Mouse (Mus musculus): ENCODE data around the gene Phf24.
A peak's percentile ranks its signal among the peaks of the same experiment; 100 is the strongest.
"Not testable (repeated sequence)": the region's sequence is repeated elsewhere in the genome, so short reads cannot be mapped to it uniquely, and the experiment has no call there.

Phf24 gene

DNA sequence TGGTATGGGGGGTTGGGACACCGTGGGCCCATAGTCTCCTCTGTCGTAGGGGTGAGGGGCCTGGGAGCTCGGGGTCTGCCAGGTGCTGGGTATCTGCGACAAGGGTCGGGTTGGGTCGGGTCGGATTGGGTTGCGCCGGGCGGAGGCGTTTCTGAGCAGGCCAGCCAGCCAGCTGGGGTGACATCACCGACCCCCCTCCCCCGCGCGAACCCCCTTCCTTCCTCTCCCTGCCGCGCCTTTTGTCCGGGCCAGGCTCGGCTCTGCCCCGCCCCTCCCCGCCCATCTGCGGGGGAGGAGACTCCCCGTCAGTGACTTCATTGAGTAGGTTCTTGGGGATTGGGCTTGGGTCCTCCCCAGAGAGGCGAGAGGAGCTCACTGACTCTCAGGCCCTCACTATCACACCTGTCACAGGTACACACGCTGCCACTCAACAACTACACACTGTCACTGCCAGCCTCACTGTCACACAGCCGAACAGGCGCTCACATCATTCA lies 33.7 kb downstream of the Phf24 start:
- peak; percentile 42 to 75 for DNase-seq (ENCODE audit: low read depth in 1 of 2, low spot score in 2 of 2)

DNA sequence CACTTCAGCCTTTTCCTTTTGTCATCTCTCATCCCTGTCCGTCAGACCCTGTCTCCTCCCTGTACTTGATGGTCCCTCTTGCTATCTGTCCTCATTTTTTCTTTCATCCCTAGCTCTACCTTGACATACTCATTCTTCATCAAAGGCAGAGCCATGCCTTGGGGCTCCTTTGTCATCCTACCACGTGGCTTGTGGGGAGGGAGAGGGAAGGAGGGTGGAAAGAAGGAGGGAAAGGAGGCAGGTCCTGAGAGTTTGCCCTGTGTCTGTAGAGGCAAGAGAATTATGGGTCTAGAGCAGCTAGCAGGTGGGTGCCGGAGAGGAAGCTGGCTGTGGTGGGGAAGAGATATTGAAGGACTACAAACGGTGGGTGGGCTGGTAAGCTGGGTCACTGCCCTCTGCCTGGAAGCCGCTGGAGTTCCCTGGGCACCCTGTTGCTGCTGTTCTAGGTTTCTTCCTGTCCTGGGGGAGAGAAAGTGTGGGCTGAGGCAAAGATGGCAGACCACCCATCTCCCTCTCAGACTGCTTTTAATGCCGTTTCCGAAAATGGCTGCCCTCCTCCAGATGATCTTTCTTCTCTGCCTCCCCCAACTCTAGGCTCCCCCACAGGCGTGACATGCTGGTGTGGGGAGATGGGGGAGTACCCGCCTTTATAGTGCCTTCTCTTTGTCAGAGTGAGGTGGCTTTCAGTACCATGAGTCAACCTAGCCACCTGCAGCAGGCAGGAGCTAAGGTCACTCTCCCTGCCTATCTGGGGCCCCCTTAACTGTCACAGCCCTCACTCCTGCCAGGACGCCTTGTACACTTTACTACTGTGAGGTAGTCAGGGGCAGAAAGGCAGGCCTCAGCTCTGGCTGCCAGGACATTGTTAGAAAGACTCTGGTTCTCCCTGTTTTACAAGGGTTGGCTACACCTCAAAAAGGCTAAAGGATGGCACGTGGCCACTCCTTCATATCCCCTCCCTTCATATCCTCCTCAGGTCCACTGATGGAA lies 35.0 kb downstream of the Phf24 start:
- no peak for DNase-seq (ENCODE audit: low read depth in 1 of 2, low spot score in 2 of 2)

DNA sequence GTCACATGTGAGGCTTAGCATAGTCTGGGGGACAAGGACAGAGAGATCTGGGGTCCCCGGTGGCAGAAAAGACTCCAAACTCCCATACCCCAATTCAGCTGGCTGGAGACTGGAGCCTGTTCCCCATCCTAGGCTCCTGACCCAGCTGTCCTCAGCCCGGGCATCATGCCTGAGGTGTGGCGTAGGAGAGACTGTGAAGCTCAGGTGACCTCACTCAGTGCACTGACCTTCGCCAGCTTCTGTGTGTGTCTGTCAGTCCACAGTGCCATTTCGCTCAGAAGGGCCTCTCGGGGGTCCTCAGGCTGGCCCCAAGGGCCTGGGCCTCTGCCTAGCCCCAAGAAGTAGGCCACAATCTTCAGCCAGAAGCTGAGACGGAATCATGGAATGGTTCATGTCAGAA lies 36.1 kb downstream of the Phf24 start:
- no peak for DNase-seq (ENCODE audit: low read depth in 1 of 2, low spot score in 2 of 2)

DNA sequence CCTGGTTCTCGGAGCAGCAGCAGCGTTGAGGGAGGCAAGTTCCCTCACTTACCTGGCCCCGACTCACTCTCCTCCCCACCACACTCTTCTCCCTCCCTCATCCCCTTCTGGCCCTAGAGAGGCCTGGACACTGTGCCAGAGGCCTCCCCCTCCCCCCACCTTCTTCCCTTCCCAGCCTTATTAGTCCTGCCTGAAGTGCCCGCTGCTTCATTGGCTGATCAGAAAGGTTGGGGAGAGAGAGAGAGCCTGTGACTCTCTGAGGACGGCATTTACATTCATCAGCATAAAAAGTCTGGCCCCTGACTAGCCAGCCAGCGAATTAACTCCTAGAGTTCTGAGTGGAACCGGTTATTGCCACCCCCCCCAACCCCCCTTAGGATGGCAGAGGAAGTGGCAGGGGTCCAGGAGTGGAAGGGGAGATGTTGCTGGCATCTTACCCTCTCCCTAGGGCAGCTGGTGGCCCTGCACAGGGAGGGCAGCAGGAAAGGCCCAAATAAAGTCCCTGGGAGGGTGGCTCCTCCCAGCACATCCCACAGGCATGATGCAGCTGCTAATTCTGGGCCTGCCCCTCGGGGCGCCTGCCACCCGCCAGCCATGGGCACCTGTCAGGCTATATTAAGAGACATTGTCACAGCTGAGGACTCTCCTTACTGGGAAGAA lies 37.1 kb downstream of the Phf24 start:
- no peak for DNase-seq (ENCODE audit: low read depth in 1 of 2, low spot score in 2 of 2)

- no peak for DNase-seq (ENCODE audit: low read depth in 1 of 2, low spot score in 2 of 2)
Measured at GRCm38 (mm10) chr4:42954297-42954696, 37.8 kb downstream of the Phf24 start.

DNA sequence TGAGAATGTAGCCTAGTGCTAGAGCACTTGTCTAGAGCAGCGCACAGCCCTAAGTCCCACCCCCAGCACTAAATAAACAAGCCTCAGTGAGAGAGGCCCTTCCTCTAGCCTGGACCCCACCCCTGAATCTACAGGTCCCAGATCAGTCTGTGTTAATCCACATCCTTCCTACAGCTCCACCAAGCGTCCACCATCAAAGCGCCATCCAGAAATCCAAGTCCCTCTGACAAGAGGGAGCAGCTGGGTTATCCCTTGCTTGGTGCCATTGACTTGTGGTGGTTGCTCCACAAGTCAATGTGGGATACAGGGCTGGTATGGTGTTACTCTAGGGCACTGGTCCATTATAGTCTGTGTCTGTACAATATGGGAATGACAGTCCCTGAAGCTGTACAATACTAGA lies 38.7 kb downstream of the Phf24 start:
- no peak for DNase-seq (ENCODE audit: low read depth in 1 of 2, low spot score in 2 of 2)

GRCm38 (mm10) chr4:42956581-42956980 lies 40.1 kb downstream of the Phf24 start:
- DNase-seq (ENCODE audit: low read depth in 1 of 2, low spot score in 2 of 2), result no peak

DNA sequence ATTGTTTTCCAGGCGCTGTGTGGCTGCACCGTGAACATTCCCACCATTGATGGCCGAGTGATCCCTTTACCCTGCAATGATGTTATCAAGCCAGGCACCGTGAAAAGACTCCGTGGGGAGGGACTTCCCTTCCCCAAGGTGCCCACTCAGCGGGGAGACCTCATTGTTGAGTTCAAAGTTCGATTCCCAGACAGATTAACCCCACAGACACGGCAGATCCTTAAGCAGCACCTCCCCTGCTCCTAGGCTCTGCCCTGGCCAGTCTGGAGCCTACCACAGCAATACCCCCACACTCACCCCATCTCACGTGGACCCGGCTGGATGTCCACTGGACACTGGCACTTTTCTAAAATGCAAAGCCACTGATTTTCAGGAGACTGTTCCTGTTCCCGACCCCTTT lies 40.8 kb downstream of the Phf24 start:
- no peak for DNase-seq (ENCODE audit: low read depth in 1 of 2, low spot score in 2 of 2)

GRCm38 (mm10) chr4:42957979-42958378 lies 41.5 kb downstream of the Phf24 start:
- no peak for DNase-seq (ENCODE audit: low read depth in 1 of 2, low spot score in 2 of 2)

GRCm38 (mm10) chr4:42958942-42959341 lies 42.5 kb downstream of the Phf24 start:
- no peak for DNase-seq (ENCODE audit: low read depth in 1 of 2, low spot score in 2 of 2)

- no peak for DNase-seq (ENCODE audit: low read depth in 1 of 2, low spot score in 2 of 2)
Measured at GRCm38 (mm10) chr4:42959382-42959781, 42.9 kb downstream of the Phf24 start.

DNA sequence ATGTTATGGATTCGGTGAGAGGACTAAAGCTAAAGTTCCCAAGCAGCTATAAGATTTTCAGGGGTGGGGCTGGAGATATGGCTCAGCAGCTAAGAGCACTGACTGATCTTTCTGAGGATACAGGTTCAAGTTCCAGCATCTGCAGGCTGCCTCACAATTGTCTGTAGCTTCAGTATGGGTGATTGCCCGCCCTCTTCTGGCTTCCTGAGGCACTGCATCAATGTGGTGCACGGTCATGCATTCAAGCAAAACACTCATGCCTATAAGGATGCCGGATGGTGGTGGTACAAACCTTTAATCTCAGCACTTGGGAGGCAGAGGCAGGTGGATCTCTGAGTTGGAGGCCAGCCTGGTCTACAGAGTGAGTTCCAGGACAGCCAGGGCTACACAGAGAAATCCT lies 45.1 kb downstream of the Phf24 start:
- DNase-seq (ENCODE audit: low read depth in 1 of 2, low spot score in 2 of 2), result peak in 1 of 2 experiments; percentile 37

GRCm38 (mm10) chr4:42963480-42963879 lies 47.0 kb downstream of the Phf24 start:
- no peak for DNase-seq (ENCODE audit: low read depth in 1 of 2, low spot score in 2 of 2)

DNA sequence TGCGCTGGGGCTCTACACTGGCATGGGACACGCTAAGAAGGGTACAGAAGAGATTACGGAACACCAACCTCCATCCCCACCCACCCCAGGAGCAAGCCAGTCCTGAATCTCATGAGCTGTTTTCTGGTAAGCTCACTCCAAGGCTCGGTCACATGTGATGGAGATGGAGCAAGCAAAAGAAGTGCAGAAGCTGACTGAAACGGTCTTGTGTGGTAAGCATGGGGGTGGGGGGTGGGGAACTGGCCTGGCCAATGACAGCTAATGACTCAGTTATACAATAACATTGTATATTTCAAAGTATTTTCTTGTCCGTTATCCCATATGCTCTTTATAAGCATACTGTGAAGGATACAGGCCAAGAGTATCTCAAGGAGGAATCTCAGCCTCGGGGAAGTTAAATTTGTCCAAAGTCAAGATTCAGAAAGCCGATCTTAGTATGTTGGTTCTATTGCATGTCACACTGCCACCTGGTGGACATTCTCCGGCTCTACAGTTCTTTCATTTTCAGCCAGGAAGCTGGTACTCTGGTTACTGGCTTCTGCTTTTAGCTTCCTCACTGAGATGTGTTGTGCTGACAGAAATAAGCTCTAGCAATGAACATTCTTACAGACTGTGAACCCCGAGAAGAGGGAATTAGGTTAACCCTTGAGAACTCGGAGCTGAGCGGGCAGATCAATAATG lies 48.7 kb downstream of the Phf24 start:
- peak in 1 of 2 experiments; percentile 23 for DNase-seq (ENCODE audit: low read depth in 1 of 2, low spot score in 2 of 2)

DNA sequence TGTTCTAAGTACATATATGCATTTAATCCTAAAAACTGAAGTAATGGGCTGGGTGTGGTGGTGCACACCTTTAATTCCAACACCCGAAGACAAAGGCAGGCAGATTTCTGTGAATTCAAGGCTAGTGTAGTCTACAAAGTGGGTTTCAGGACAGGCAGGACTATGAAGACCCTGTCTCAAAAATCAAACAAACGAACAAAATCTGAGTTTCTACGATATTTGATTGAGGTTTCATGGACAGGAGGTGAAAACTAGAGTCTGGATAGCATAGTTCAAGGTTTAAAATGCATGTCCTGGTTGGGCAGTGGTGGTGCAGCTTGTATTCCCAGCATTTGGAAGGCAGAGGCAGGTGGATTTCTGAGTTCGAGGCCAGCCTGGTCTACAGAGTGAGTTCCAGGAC lies 52.8 kb downstream of the Phf24 start, which contains the start of gene 1700022I11Rik:
TSS of gene 1700022I11Rik (plus strand) at position 301 of the 400 bp plus-strand sequence.
- no peak for DNase-seq (ENCODE audit: low read depth in 1 of 2, low spot score in 2 of 2)

DNA sequence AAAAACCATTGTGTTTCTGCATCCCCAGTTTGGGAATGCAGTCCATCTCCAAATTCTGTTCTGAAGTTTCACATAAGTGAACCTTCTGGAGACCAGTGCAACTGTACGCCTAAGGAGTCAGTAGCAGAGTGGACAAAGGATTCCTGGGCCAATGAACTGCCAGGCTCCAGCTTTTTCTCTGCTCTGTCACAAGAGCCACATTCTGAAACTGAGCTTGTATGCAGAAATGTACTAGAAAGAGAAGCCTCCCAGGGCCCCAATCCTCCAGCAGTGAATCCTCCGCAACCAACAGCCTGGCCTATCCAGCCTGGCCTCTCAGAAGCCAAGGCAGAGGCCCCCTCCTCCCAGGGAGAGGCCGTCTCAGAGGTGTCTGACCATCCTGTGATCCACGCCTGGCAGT lies 56.5 kb downstream of the Phf24 start:
- no peak for DNase-seq (ENCODE audit: low read depth in 1 of 2, low spot score in 2 of 2)

DNA sequence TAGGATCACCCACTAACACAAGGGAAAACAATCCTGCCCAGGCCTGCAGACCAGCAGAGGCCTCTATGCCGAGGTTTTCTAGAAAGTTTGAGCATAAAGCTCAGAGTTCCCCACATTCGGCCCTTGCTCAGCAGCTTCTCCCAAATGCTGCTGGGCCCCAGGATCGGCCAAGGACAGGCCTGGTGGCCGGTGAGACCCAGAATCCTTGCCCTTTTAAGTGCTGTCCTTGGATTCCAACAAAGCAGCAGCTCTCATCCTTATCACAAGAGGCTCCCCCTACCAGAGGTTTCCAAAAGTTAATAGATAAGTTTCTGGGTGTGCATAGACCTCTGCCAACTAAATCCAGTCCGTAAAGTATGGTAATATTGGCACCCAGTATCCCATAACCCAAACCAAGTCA lies 57.4 kb downstream of the Phf24 start:
- DNase-seq (ENCODE audit: low read depth in 1 of 2, low spot score in 2 of 2), result no peak

DNA sequence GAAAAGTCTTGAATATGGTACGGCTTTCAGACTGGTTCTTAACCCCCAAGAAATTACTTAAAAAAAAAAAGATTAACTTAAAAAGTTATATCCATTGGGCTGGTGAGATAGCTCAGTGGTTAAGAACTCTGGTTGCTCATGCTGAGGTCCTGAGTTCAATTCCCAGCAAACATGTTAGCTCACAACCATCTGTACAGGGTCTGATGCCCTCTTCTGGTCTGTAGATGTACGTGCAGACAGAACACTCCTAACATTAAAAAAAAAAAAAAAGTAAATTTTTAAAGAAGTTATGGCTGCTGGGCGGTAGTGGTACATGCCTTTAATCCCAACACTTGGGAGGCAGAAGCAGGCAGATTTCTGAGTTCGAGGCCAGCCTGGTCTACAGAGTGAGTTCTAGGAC lies 61.6 kb downstream of the Phf24 start:
- DNase-seq (ENCODE audit: low read depth in 1 of 2, low spot score in 2 of 2), result no peak

GRCm38 (mm10) chr4:42980467-42980866 lies 64.0 kb downstream of the Phf24 start:
- DNase-seq (ENCODE audit: low read depth in 1 of 2, low spot score in 2 of 2), result not testable (repeated sequence)

GRCm38 (mm10) chr4:42988296-42988695 lies 71.8 kb downstream of the Phf24 start:
- no peak for DNase-seq (ENCODE audit: low read depth in 1 of 2, low spot score in 2 of 2)
